Mouse (Mus musculus): ENCODE data around the gene Lsp1.

Gene Lsp1

GRCm38 (mm10) chr7:142505942-142506341 is 45.3 kb downstream of the Lsp1 start:
- peak; percentile 72 for DNase-seq (ENCODE audit: low spot score)

GRCm38 (mm10) chr7:142506501-142506900 is 45.9 kb downstream of the Lsp1 start:
- DNase-seq (ENCODE audit: low spot score), result no peak

GRCm38 (mm10) chr7:142507453-142507852 is 46.8 kb downstream of the Lsp1 start:
- DNase-seq (ENCODE audit: low spot score), result no peak

- DNase-seq (ENCODE audit: low spot score), result peak; percentile 71
Measured at GRCm38 (mm10) chr7:142509518-142509917, 48.9 kb downstream of the Lsp1 start.

GRCm38 (mm10) chr7:142510021-142510777 is 49.6 kb downstream of the Lsp1 start:
- DNase-seq (ENCODE audit: low spot score), result peak; percentile 80

GRCm38 (mm10) chr7:142514048-142514447 is 53.4 kb downstream of the Lsp1 start:
- no peak for DNase-seq (ENCODE audit: low spot score)

GRCm38 (mm10) chr7:142516221-142516978 is 55.8 kb downstream of the Lsp1 start:
- no peak for DNase-seq (ENCODE audit: low spot score)

- DNase-seq (ENCODE audit: low spot score), result no peak
Measured at GRCm38 (mm10) chr7:142517531-142517930, 56.9 kb downstream of the Lsp1 start.

GRCm38 (mm10) chr7:142520331-142520730 is 59.7 kb downstream of the Lsp1 start:
- DNase-seq (ENCODE audit: low spot score), result no peak

- peak; percentile 74 for DNase-seq (ENCODE audit: low spot score)
Measured at GRCm38 (mm10) chr7:142522352-142522751, 61.7 kb downstream of the Lsp1 start.

GRCm38 (mm10) chr7:142523200-142523990 is 62.8 kb downstream of the Lsp1 start:
- peak; percentile 62 for DNase-seq (ENCODE audit: low spot score)

- peak; percentile 69 for DNase-seq (ENCODE audit: low spot score)
Measured at GRCm38 (mm10) chr7:142525342-142526178, 65.0 kb downstream of the Lsp1 start.

- no peak for DNase-seq (ENCODE audit: low spot score)
Measured at GRCm38 (mm10) chr7:142529350-142529749, 68.7 kb downstream of the Lsp1 start.

GRCm38 (mm10) chr7:142531973-142532521 is 71.4 kb downstream of the Lsp1 start:
- no peak for DNase-seq (ENCODE audit: low spot score)

- no peak for DNase-seq (ENCODE audit: low spot score)
Measured at GRCm38 (mm10) chr7:142532671-142533058, 72.1 kb downstream of the Lsp1 start, which contains the start of gene Mrpl23. TSS of gene Mrpl23 (plus strand) at chr7:142532686.

- DNase-seq (ENCODE audit: low spot score), result peak; percentile 84
Measured at GRCm38 (mm10) chr7:142533059-142533855, 72.6 kb downstream of the Lsp1 start.

GRCm38 (mm10) chr7:142535116-142535515 is 74.5 kb downstream of the Lsp1 start:
- no peak for DNase-seq (ENCODE audit: low spot score)

GRCm38 (mm10) chr7:142535832-142536231 is 75.2 kb downstream of the Lsp1 start:
- no peak for DNase-seq (ENCODE audit: low spot score)

- DNase-seq (ENCODE audit: low spot score), result no peak
Measured at GRCm38 (mm10) chr7:142537181-142537580, 76.6 kb downstream of the Lsp1 start.

- DNase-seq (ENCODE audit: low spot score), result peak; percentile 93
Measured at GRCm38 (mm10) chr7:142537879-142538278, 77.3 kb downstream of the Lsp1 start.
